Mouse (Mus musculus) MEL (cell line): Measurements from ENCODE around the gene Nucb1. TPM values are rescaled to one million over a fixed set of nuclear protein-coding genes. Genes with fewer than 3 reads are reported as not detected.

ENCODE experiments used
- DNase-seq: peaks from one replicate; pipeline ENCODE4 v3.0.0; 2011; ENCODE audit warnings: low read depth, low spot score
- H3K27ac ChIP-seq: 2 replicates; pipeline ENCODE4 v1.5.1; 2012; ENCODE audit warnings: low read depth, mild to moderate bottlenecking, control low read depth, low read length, moderate library complexity; ENCODE audit not compliant: control insufficient read depth
- H3K27me3 ChIP-seq, 2 experiments: fragments of 150-350 bp in 1 of 2; sonication (generic) in 1 of 2; 2 replicates each; pipeline ENCODE4 v1.6.1; 2012; ENCODE audit warnings: low read length in 2 of 2, mild to moderate bottlenecking in 2 of 2, improper control_type of control experiment in 1 of 2, moderate library complexity in 1 of 2; ENCODE audit not compliant: insufficient read depth in 2 of 2, control insufficient read depth in 1 of 2
- H3K36me3 ChIP-seq, 2 experiments: 2 replicates each; pipeline ENCODE4 v1.6.1; 2012 to 2014; ENCODE audit warnings: low read length in 2 of 2, improper control_type of control experiment in 1 of 2, inconsistent platforms in 1 of 2, mild to moderate bottlenecking in 1 of 2; ENCODE audit not compliant: insufficient read depth in 2 of 2, control insufficient read depth in 1 of 2
- H3K4me1 ChIP-seq, 2 experiments: fragments of 150-350 bp in 1 of 2; sonication (generic) in 1 of 2; 2 replicates each; pipeline ENCODE4 v1.6.1; 2012; ENCODE audit warnings: low read length in 2 of 2, improper control_type of control experiment in 1 of 2, mild to moderate bottlenecking in 1 of 2; ENCODE audit not compliant: insufficient read depth in 2 of 2, control insufficient read depth in 1 of 2
- H3K4me3 ChIP-seq, 2 experiments: fragments of 150-350 bp in 1 of 2; sonication (generic) in 1 of 2; 2 replicates each; pipeline ENCODE4 v1.5.1; 2012; ENCODE audit warnings: low read depth in 2 of 2, low read length in 2 of 2, mild to moderate bottlenecking in 2 of 2, moderate library complexity in 2 of 2, control low read depth in 1 of 2, improper control_type of control experiment in 1 of 2; ENCODE audit not compliant: control insufficient read depth in 1 of 2, insufficient read depth in 1 of 2
- H3K79me2 ChIP-seq: 2 replicates; pipeline ENCODE4 v1.6.1; 2012; ENCODE audit warnings: mild to moderate bottlenecking, low read length, moderate library complexity; ENCODE audit not compliant: control insufficient read depth, poor library complexity, insufficient read depth
- H3K9ac ChIP-seq: 2 replicates; pipeline ENCODE4 v1.6.1; 2012; ENCODE audit warnings: low read depth, mild to moderate bottlenecking, control low read depth, low read length, moderate library complexity; ENCODE audit not compliant: control insufficient read depth, poor library complexity, severe bottlenecking
- H3K9me3 ChIP-seq: fragments of 150-350 bp; sonication (generic); replicated peaks from 2 replicates; pipeline ENCODE4 v1.6.1; 2012; ENCODE audit warnings: mild to moderate bottlenecking, low read length, improper control_type of control experiment, moderate library complexity; ENCODE audit not compliant: insufficient read depth
- CTCF ChIP-seq, 3 experiments: IDR thresholded peaks in 2 of 3; conservative IDR thresholded peaks in 1 of 3; 2 replicates each; pipeline ENCODE4 v1.5.1; 2011 to 2012; ENCODE audit warnings: low read length in 3 of 3, low read depth in 2 of 3, mild to moderate bottlenecking in 2 of 3, improper control_type of control experiment in 1 of 3, inconsistent platforms in 1 of 3, mixed read lengths in 1 of 3, moderate library complexity in 1 of 3; ENCODE audit not compliant: control insufficient read depth in 1 of 3, insufficient read depth in 1 of 3, poor library complexity in 1 of 3, severe bottlenecking in 1 of 3
- ETS1 ChIP-seq: IDR thresholded peaks from 2 replicates; pipeline ENCODE4 v1.6.1; 2012; ENCODE audit warnings: low read depth, mild to moderate bottlenecking, inconsistent platforms, low read length, improper control_type of control experiment, moderate library complexity
- HCFC1 ChIP-seq: IDR thresholded peaks from 2 replicates; pipeline ENCODE4 v1.6.1; 2012; ENCODE audit warnings: low read depth, mild to moderate bottlenecking, inconsistent platforms, low read length, improper control_type of control experiment, moderate library complexity
- MAX ChIP-seq: IDR thresholded peaks from 2 replicates; pipeline ENCODE4 v1.6.1; 2011; ENCODE audit warnings: low read length, improper control_type of control experiment
- MYB ChIP-seq: IDR thresholded peaks from 2 replicates; pipeline ENCODE4 v1.6.1; 2011; ENCODE audit warnings: mild to moderate bottlenecking, low read depth, low read length, improper control_type of control experiment
- MYC ChIP-seq: IDR thresholded peaks from 2 replicates; pipeline ENCODE4 v1.6.1; 2011; ENCODE audit warnings: low read depth, mild to moderate bottlenecking, low read length, improper control_type of control experiment, moderate library complexity
- NRF1 ChIP-seq: IDR thresholded peaks from 2 replicates; pipeline ENCODE4 v1.6.1; 2014; ENCODE audit warnings: low read depth, mild to moderate bottlenecking, inconsistent platforms, low read length, improper control_type of control experiment, moderate library complexity; ENCODE audit not compliant: poor library complexity, insufficient read depth, severe bottlenecking
- POLR2A ChIP-seq, 2 experiments: IDR thresholded peaks; 2 replicates each; pipeline ENCODE4 v1.6.1; 2011 to 2012; ENCODE audit warnings: low read length in 2 of 2, mild to moderate bottlenecking in 2 of 2, control low read depth in 1 of 2, improper control_type of control experiment in 1 of 2, low read depth in 1 of 2, moderate library complexity in 1 of 2; ENCODE audit not compliant: control insufficient read depth in 1 of 2, insufficient read depth in 1 of 2, poor library complexity in 1 of 2
- POLR2AphosphoS5 ChIP-seq: IDR thresholded peaks from 2 replicates; pipeline ENCODE4 v1.6.1; 2012; ENCODE audit warnings: low read depth, borderline replicate concordance, mild to moderate bottlenecking, inconsistent platforms, low read length, moderate library complexity, mixed read lengths
- RAD21 ChIP-seq: IDR thresholded peaks from 2 replicates; pipeline ENCODE4 v1.6.1; 2011; ENCODE audit warnings: mild to moderate bottlenecking, low read depth, low read length, improper control_type of control experiment
- SIN3A ChIP-seq: IDR thresholded peaks from 2 replicates; pipeline ENCODE4 v1.6.1; 2012; ENCODE audit warnings: low read length, improper control_type of control experiment, inconsistent platforms
- SMC3 ChIP-seq: IDR thresholded peaks from 2 replicates; pipeline ENCODE4 v1.6.1; 2011; ENCODE audit warnings: low read depth, low read length, improper control_type of control experiment
- TAL1 ChIP-seq: IDR thresholded peaks from 2 replicates; pipeline ENCODE4 v1.6.1; 2012; ENCODE audit warnings: mild to moderate bottlenecking, inconsistent platforms, low read length, moderate library complexity, mixed read lengths
- TBP ChIP-seq: IDR thresholded peaks from 2 replicates; pipeline ENCODE4 v1.8.0; 2011; ENCODE audit warnings: low read depth, low read length, improper control_type of control experiment
- USF1 ChIP-seq: IDR thresholded peaks from 2 replicates; pipeline ENCODE4 v1.6.1; 2014; ENCODE audit warnings: low read depth, mild to moderate bottlenecking, inconsistent platforms, low read length, improper control_type of control experiment, moderate library complexity
- ZC3H11A ChIP-seq: IDR thresholded peaks from 2 replicates; pipeline ENCODE4 v1.6.1; 2012; ENCODE audit warnings: low read depth, mild to moderate bottlenecking, inconsistent platforms, low read length, improper control_type of control experiment
- ZKSCAN1 ChIP-seq: IDR thresholded peaks from 2 replicates; pipeline ENCODE4 v1.6.1; 2012; ENCODE audit warnings: low read depth, mild to moderate bottlenecking, inconsistent platforms, low read length, improper control_type of control experiment, moderate library complexity
- polyA plus RNA-seq, 2 experiments: library from polyadenylated mRNA; stranded (reverse) in 1 of 2; unstranded in 1 of 2; fragments of >175 nt in 1 of 2; fragments of >200 nt in 1 of 2; gene quantifications; 2 replicates each; pipeline versions ENCODE4 v1.2.1 to v1.2.4; 2012; ENCODE audit warnings: low replicate concordance in 2 of 2, low read depth in 1 of 2; ENCODE audit not compliant: insufficient read length in 2 of 2, insufficient read depth in 1 of 2, missing spikeins in 1 of 2
- total RNA-seq: library from RNA; depleted of rRNA; stranded (reverse); fragments of 300-350 nt; gene quantifications from 2 replicates; pipeline ENCODE4 v1.2.3, GENCODE M21; 2012

Gene Nucb1
- total and polyA plus RNA-seq, 3 experiments: 92.3 to 343 (median 196) TPM

GRCm38 (mm10) chr7:45477003-45477402, 33.2 kb downstream of the Nucb1 start:
- peak; percentile 84 for DNase-seq
- Histone ChIP-seq H3K9me3 (no peaks in the 10 kb centered on the region), H3K27ac (no peak overlapping the region), H3K79me2 (peaks cover 3% of the 10 kb centered on the region; the same call in 1 of the 2 replicates), H3K9ac (peak overlapping the region; percentile 32; the same call in 1 of the 2 replicates), H3K4me3 (peak overlapping the region in 1 of 2 experiments; percentile 14; a peak in 2 of 4 replicates), H3K4me1 (peaks cover 5 to 18% of the 10 kb centered on the region in 2 experiments; a peak in 3 of 4 replicates), H3K27me3 (no peaks in the 10 kb centered on the region), H3K36me3 (peaks cover 0 to 14% of the 10 kb centered on the region in 2 experiments; a peak in 2 of 4 replicates)
- peak; percentile 80 for TF ChIP-seq ETS1
- peak; percentile 71 for TF ChIP-seq SIN3A
- no peak for TF ChIP-seq POLR2AphosphoS5
- TF ChIP-seq TAL1: no peak
- peak; percentile 58 for TF ChIP-seq RAD21
- TF ChIP-seq TBP: 0 out of 2 replicates have a peak, but pooled peaks have one; percentile 36
- TF ChIP-seq MYC: peak; percentile 89
- TF ChIP-seq MAX: peak; percentile 91
- TF ChIP-seq POLR2A (IDR thresholded peaks at IDR 0.05; ENCODE audit: control insufficient read depth in 1 of 2, insufficient read depth in 1 of 2, low read depth in 1 of 2, low read length in 2 of 2, poor library complexity in 1 of 2): no peak
- TF ChIP-seq NRF1: no peak
- peak; percentile 40; the same call in 1 of the 2 replicates for TF ChIP-seq ZC3H11A
- TF ChIP-seq MYB: no peak
- TF ChIP-seq USF1: peak; percentile 80
- 0 out of 2 replicates have a peak, but pooled peaks have one; percentile 44 for TF ChIP-seq HCFC1
- peak; percentile 88 for TF ChIP-seq SMC3
- TF ChIP-seq CTCF (IDR thresholded peaks at IDR 0.05 in 2 of 3, conservative IDR thresholded peaks at IDR 0.05 in 1 of 3; ENCODE audit: control insufficient read depth in 1 of 3, insufficient read depth in 1 of 3, low read depth in 2 of 3, low read length in 3 of 3, poor library complexity in 1 of 3, severe bottlenecking in 1 of 3): peak; percentile 65 to 85 (median 74)

- no peaks in the 10 kb centered on the region for H3K9me3 ChIP-seq
- TF ChIP-seq TBP: peak; percentile 95
- no peak for TF ChIP-seq ZKSCAN1
- H3K27me3 ChIP-seq: no peaks in the 10 kb centered on the region
- peaks cover 0 to 9% of the 10 kb centered on the region in 2 experiments; a peak in 2 of 4 replicates for H3K36me3 ChIP-seq
- H3K79me2 ChIP-seq: peaks cover 3% of the 10 kb centered on the region; the same call in 1 of the 2 replicates
- H3K9ac ChIP-seq: no peak overlapping the region
- no peak overlapping the region for H3K4me3 ChIP-seq
- H3K4me1 ChIP-seq: peaks cover 5 to 18% of the 10 kb centered on the region in 2 experiments; a peak in 3 of 4 replicates
- H3K27ac ChIP-seq: no peak overlapping the region
- DNase-seq: no peak
Measured at GRCm38 (mm10) chr7:45476453-45476852, 33.8 kb downstream of the Nucb1 start.
